Mouse (Mus musculus): ENCODE measurements around the gene Plxnd1.

The Plxnd1 gene

DNA sequence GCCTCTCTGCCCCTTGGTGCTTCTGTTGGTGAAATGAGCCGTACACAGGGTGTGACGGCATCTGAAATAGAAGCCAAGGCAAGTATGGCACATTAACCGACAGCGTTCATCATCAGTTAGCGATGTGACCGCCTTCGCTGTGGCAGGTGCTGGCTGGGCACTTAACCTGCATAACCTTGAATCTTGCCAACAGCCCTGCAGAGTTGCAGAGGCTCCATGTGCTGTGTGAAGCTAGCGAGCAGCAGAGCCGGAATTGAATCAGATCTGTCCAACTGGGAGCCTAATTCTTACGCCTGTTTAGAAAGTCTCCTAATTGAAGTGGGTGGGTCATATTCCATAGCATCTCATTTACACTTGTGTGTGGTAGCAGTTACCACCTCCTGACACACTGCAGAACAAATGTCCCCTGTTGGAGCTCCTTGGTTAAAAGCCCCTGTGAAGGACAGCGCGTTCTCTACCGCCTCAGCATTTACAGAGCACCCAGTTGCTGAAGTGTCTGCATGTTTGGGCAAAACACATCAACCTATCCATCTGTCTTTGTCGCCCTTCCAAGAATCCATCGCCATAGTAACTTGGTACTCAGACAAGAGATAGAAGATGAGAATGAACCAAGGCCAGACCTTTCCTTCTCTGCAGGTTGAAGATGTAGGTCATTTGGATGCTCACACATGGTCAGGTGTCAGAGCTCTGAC, 80.1 kb downstream of the Plxnd1 start:
- DNase-seq, result no peak

DNA sequence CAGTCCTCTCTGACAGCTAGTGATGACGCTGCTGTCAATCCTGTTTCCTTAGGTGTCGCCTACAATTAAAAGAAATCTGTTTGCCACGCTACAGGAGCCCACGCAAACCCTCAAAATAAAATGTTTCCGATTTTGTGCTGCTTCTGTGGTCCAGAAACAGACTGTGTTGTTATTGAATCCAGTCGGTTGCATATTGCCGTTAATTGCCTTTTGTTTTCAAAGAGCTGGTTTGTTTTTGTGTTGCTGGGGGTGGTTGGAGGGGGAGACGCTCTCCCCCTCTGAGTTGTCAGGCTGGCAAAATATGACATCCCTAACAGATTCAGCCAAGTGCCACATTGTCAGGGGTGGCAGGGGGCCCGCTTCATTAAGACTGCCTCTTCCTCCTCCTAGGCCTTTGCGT, 81.3 kb downstream of the Plxnd1 start:
- peak; percentile 57 for DNase-seq

DNA sequence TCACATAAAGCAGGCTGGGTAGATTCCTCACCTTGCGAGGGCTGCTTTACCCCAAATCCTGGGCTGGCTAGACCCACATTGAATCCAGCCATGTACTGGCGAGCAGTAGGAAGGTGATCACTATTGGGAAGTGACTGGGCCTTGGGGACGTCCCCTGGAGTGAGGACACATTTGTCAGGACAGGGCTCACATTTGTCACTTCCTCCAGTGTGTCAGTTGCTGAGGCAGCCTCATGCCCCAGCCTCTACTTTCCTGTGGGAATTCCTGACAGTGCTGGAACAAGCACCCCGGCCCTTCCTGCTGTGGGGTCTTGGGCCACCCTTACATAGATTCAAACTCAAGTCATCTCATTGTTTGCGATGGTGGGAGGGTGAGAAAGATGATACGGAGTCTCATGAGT, 83.0 kb downstream of the Plxnd1 start:
- no peak for DNase-seq

DNA sequence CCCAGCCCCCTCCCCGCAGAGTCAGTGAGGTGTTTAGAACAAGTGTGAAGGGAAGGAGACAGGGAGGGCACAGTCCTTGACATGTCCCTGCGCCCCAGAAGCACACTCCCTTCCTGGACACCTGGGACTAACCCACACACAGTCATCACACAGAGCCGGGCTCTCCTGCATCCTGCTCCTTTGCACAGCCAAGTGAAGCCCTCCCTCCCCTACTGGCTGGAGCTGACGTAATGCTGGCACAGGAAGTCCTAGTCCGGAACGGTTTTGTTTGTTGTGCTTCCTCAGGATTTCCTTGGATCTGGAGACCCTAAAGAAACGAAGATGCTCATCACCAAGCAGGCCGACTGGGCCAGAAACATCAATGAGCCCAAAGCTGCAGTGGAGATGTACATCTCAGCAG, 84.9 kb downstream of the Plxnd1 start:
- no peak for DNase-seq

DNA sequence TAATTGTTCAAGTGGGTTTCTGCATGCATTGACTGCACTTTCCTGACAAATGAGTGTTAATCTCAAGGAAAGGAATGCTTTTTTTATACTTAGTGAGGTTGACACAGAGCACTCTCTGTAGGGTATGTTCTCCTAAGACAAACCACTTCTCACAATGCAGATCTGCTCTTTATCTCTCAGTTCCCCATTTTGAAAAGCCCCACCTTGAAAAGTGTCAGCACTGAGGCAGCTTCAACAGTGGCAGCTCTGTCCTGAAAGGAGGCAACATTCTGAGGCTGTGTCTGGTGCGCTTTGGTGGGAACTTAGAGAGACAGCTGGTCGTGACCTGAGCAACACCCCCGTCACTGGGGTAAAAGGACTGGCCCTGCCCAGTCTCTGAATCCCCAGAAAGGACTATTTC, 85.8 kb downstream of the Plxnd1 start:
- DNase-seq, result no peak

DNA sequence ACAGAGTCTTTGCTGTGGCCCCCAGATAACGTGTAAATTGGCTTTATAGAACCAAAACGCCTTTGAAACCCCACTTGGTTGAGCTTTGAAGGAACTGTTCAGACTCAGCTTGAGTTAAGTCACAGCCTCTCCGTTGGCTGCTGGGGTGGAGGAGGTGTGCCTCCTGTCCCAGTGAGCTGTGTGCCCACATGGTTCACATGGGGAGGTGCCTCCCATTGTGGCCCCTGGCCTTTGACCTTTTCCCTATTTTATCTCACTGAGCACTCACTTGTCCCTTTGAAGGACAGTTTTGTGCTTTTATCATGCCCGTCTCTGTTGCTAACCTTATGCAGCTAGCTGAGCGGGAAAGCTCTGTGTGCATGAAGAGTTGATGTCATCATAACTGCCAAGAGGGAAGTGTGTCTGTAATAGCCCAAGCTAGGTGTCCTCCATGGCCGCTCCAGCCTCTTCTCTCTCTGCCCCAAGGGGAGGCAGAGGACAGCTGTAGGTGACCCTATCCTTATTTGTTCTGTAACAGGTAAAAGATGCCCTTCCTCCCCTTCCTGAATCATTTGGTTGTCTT, 86.3 kb downstream of the Plxnd1 start:
- DNase-seq, result no peak

DNA sequence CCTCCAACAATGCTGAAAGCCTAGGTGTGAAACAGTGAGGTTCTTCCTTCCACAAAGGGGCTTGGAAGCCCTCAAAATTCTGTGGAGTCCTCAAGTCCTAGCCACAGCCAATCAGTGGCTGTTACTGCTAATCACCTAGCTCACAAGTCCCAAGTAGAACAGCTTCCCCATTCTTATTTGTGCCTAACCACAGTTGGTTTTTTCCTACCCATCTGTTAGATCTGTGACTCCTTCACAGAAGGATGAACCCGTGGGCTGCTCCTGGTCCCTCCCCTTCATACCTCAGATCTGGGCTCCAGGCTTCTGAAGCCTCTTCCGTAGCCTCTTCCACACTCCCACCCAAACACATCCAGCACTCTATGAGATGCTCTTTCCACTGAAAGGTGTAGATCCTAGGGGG, 87.9 kb downstream of the Plxnd1 start:
- DNase-seq, result no peak

DNA sequence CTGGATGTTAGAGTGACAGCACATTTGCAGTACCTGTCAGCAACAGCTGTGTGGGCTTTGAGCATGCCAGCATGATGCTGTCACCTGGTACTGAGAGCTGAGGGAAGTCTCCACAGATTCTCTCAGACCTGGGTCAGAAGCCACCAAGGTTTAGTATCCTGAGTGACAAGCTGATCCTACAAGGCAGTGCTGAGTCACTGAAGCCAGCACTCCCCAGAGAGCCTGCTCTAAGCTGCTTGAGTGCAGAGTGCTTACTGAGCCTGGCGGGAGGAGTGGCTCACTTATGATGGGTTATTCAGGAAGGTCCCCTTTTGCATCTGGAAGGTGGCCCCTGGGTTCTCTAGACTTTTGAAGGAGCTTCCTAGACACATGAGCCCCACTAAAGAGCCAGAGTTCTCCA, 88.3 kb downstream of the Plxnd1 start:
- no peak for DNase-seq

DNA sequence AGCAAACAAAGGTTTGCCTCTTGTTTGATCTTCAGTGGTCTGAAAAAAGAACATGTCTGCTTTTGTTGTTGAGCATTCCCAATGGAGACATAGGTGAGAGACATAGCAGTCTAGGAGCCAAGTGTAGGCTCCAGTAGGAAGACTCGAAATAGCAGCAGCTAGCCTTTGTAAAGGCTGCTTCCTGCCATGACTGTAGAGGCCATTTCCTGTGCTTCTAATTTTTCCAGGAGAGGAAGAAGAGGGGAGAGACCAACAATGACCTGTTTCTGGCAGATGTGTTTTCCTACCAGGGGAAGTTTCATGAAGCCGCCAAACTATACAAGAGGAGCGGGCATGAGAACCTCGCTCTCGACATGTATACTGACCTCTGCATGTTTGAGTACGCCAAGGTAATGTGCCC, 89.2 kb downstream of the Plxnd1 start:
- no peak for DNase-seq
